Mouse (Mus musculus): ENCODE results near the gene Ahdc1.

GRCm38 (mm10) chr4:132964473-132964872, 46.6 kb upstream of the Ahdc1 start:
- TF ChIP-seq EP300 (optimal IDR thresholded peaks at IDR 0.05) (no peak), CTCF (IDR thresholded peaks at IDR 0.05; ENCODE audit: low read depth) (no peak)

Measured in stomach, postnatal 0 days (tissue).